Mouse (Mus musculus): ENCODE results near the gene Sh3glb1.

Gene Sh3glb1

GRCm38 (mm10) chr3:144715901-144716300 lies 4.2 kb downstream of the Sh3glb1 start:
- no peak for DNase-seq (ENCODE audit: low read depth in 2 of 2, low spot score in 2 of 2)

DNA sequence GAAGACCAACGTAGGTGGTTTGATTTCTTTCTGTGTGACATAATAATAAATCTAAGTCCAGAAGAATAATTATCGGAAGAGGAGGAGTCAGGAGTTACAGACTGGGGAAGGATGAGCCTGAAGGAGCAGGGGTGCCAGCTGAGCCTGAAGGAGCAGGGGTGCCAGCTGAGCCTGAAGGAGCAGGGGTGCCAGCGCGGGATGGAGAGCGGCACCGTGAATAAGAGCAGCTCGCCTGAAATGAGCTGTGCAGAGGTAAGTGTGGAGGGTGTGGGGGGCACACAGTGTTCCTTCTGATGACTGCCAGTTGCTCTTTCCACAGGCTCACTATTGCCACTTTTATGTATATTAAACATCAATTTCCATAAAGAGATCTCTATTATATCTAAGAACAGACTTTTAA lies 5.1 kb downstream of the Sh3glb1 start:
- no peak for DNase-seq (ENCODE audit: low read depth in 2 of 2, low spot score in 2 of 2)

DNA sequence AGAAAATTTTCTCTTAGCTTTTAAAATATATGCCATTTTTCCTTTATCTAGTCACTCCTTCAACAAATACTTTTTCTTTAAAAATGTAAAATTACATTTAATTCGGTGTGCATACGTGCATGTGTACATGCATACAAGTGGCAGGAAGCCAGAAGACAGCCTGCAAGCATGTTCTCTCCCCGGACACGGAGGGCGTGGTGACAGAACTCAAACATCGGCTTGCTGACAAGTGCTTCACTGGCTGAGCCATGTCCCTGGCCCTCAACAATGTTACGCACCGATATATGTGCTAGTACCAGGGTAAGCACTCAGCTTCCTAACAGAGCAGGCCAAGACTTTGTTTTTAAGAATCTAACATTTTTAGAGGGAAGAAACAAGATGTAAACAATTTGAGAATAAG lies 5.5 kb downstream of the Sh3glb1 start:
- DNase-seq (ENCODE audit: low read depth in 2 of 2, low spot score in 2 of 2): no peak

DNA sequence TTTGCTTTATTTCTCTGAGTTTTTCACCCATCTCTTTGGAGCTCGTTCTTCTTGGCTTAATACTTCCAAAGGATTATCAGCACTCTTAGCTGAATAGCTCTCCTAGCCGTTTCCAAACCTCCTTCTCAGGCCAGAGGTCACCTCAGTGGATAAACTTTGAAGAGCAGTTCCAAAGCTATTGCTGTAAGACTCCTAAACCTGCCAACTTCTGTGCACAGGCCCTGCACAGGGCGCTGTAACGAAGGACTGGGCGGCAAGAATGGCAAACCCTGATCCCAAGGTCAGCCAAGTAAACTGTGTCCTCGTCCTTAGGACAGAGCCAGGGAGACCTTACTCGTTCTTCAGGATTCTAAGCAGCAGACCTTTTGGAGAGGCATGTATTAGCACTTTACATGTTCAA lies 6.0 kb downstream of the Sh3glb1 start:
- DNase-seq (ENCODE audit: low read depth in 2 of 2, low spot score in 2 of 2): no peak

DNA sequence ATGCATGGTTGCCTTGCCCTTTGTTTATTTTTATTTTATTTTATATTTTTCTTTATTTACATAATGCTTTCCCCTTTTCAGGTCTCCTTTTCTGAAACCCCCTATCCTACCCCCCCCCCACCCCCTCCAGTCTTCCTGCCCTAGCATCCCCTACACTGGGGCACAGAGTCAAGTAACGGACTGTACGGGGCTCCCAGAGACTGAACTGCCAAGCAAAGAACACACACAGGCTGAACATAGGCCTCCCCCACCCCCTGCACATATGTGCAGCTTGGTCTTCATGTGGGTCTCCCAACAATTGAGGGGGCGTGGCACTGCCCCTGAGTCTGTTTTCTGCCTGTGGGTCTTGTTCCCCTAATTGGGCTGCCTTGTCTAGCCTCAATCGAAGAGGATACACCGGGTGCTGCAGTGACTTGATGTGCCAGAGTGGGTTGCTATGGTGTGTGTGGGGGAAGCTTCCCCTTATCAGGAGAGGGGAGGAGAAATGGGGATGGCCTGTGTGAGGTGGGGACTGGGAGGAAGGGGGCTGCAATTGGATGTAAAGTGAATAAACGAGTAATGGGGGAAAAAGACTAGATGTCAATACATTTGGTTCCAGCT lies 8.4 kb downstream of the Sh3glb1 start:
- DNase-seq (ENCODE audit: low read depth in 2 of 2, low spot score in 2 of 2): no peak

- DNase-seq (ENCODE audit: low read depth in 2 of 2, low spot score in 2 of 2): no peak
Observed at GRCm38 (mm10) chr3:144708612-144709011, 11.5 kb downstream of the Sh3glb1 start.

DNA sequence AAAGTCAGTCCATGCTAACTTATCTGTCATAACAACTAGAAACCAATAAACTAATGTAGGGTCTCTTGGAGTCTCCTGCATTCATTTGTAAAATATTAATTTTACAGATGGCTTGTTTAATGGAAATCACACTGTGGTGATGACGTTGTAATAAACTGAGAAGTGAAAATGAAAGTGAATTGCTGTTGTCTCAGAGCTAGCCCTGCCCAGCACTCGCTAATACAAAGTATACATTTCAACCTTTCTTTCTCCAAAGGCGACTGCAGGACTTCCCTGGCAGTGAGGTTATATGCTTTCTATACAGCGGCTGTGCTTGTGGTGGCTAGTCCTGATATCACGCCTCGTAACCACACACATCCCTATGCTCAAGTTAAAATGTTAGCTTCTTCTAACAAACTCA lies 16.2 kb downstream of the Sh3glb1 start:
- no peak for DNase-seq (ENCODE audit: low read depth in 2 of 2, low spot score in 2 of 2)

DNA sequence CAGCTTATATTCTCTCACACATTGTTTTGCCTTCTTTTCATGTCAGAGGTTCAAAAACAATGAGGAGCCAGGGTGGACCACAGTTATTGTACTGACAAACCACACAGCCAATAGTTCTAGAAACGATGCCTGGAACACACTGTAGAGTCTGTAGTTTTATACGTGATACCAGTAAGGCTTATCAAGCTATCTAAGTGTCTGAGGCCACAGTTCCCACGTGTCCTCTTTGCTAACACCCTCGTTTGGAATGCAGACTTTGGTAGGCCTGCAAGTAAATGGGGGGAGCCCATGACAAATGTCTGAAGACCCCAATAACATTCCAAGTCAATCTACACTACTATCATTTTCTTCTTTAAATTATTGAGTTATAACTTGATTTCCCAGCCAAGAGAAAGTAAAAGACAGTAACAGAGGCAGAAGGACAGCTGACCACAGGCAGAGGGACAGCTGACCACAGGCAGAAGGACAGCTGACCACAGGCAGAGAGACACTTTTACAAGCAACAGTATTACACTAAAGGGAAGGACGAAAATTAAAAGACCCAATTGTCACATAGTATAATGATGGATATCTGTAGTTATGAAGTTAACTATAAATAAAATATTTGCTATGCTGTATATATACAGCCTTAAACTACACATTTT lies 21.2 kb downstream of the Sh3glb1 start:
- DNase-seq (ENCODE audit: low read depth in 2 of 2, low spot score in 2 of 2): no peak

- no peak for DNase-seq (ENCODE audit: low read depth in 2 of 2, low spot score in 2 of 2)
Observed at GRCm38 (mm10) chr3:144697942-144698341, 22.2 kb downstream of the Sh3glb1 start.

DNA sequence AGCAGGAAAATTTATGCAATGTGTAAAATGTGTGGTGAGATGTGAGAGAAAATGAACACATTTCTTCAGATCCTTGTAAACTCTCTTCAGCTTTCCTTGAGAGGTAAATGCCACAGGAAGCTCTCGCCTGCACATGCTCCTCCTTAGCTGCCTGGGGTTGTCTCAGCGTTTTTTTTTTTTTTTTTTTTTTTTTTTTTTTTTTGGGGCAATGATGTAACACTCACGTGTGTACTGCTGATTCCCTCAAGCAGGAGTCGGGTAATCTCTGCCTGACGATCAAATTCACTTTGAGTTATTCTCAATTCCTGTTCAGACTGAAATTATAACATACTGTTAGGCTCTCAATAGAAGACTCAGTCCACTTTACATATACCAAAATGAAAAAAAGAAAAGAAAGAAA lies 23.0 kb downstream of the Sh3glb1 start:
- DNase-seq (ENCODE audit: low read depth in 2 of 2, low spot score in 2 of 2): no peak

GRCm38 (mm10) chr3:144694941-144695340 lies 25.2 kb downstream of the Sh3glb1 start:
- no peak for DNase-seq (ENCODE audit: low read depth in 2 of 2, low spot score in 2 of 2)

DNA sequence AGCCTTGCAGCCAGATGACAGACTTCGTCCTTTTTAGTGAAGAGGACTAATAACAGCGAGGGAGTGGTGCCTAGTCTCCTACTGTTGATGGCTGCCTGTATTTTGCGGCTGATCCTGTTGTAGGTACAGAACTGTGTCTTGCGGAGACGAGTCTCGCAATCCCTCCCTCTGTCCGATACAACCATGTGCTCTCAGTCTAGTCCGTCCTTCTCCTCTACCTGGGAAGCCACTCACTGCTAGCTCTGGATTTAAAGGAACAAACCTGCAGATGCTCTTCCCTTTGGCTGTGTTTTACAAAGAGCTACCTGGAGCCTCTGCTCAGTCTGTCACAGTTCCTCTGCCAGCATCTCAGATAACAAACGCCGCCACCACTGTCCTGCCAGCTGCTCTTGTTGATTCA lies 26.1 kb downstream of the Sh3glb1 start:
- no peak for DNase-seq (ENCODE audit: low read depth in 2 of 2, low spot score in 2 of 2)

GRCm38 (mm10) chr3:144692052-144692451 lies 28.1 kb downstream of the Sh3glb1 start:
- no peak for DNase-seq (ENCODE audit: low read depth in 2 of 2, low spot score in 2 of 2)

GRCm38 (mm10) chr3:144689236-144689635 lies 30.9 kb downstream of the Sh3glb1 start:
- no peak for DNase-seq (ENCODE audit: low read depth in 2 of 2, low spot score in 2 of 2)

GRCm38 (mm10) chr3:144688284-144688683 lies 31.9 kb downstream of the Sh3glb1 start:
- DNase-seq (ENCODE audit: low read depth in 2 of 2, low spot score in 2 of 2): no peak

GRCm38 (mm10) chr3:144687618-144688017 lies 32.5 kb downstream of the Sh3glb1 start:
- no peak for DNase-seq (ENCODE audit: low read depth in 2 of 2, low spot score in 2 of 2)

GRCm38 (mm10) chr3:144686146-144686545 lies 34.0 kb downstream of the Sh3glb1 start:
- no peak for DNase-seq (ENCODE audit: low read depth in 2 of 2, low spot score in 2 of 2)

DNA sequence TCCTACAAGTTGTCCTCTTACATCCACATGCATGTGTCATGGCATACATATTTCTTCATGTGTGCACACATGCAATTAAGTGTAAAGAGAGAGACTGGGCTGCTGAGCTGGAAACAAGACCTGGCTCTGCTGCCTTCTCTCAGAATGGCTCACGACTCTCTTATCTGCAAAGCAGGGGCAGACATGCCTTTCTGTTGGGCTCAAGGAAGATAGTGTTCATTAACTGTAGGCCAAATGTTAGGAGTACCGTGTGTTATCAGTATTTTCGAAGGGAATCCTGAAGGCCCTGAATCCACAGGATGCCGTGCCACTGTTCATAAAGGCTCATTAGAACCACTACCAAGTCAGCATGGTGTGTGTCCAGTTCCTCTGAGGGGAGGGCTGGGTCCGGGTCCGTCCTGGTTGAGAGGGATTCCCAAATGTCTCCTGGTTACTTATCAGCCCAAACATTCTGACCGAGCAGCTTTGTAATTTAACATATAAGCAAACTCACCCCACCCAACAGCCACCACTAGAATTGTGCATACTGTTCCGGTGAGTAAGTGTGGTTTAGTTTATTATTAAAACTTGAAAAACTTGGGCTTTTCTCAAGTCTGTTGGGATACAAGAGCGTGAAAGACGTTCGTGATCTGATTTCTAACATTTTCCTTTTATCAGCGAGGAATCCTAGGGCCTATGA lies 36.9 kb downstream of the Sh3glb1 start:
- no peak for DNase-seq (ENCODE audit: low read depth in 2 of 2, low spot score in 2 of 2)

DNA sequence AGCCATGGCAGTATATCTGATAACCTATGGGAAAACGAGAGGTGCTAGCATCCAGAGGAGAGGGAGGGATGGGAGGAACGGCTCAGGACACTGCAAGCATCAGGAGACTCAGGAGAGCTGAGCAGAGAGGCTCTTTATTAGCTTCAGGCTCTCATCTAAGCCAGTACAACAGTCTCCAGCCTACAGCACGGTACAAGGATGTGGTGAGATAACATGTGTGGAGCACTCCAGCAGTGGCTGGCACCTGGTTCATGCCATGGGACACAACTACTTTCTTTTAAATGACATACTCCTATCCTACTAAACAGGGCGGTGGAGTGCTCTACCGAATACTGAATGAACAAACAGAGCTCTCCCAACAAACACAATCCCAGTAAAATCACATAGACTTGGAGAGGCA lies 38.6 kb downstream of the Sh3glb1 start:
- no peak for DNase-seq (ENCODE audit: low read depth in 2 of 2, low spot score in 2 of 2)

GRCm38 (mm10) chr3:144679701-144680159 lies 40.4 kb downstream of the Sh3glb1 start:
- DNase-seq (ENCODE audit: low read depth in 2 of 2, low spot score in 2 of 2): no peak

DNA sequence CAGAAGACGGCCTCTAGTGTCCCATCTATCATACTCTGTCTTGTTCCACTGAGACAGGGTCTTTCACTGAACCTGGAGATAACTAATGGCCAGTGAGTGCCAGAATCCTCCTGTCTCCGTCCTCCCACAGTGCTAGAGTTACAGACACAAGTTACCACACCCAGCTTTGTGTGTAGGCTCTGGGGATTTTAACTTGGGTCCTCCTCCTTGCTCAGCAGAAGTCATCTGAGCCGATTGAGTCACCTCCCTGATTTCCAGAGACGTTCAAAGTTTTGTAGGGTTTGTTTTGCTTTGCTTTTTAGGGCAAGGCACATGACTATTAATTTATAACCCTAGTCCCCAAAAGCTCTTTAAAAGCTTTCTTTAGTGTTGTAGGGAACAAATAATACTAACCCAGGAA lies 41.0 kb downstream of the Sh3glb1 start:
- no peak for DNase-seq (ENCODE audit: low read depth in 2 of 2, low spot score in 2 of 2)

DNA sequence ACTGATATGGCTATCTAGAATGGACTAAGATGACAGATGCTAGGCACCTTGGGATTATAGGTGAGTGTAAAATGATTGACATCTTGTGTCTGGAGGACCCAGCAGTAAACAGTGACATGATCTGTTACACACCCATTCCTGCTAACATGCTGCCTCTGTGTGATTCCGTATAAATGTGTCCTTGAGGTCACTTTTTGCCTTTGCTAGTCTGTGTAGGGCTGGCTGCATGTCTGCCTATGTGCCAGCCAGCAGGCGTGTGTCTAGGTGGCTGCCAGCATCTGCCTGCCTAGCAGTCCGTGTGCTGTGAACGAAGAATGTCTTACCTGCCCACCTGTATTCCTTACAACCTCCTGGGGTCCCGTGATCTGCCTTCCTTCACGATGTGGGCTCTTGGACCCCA lies 42.4 kb downstream of the Sh3glb1 start:
- DNase-seq (ENCODE audit: low read depth in 2 of 2, low spot score in 2 of 2): no peak

DNA sequence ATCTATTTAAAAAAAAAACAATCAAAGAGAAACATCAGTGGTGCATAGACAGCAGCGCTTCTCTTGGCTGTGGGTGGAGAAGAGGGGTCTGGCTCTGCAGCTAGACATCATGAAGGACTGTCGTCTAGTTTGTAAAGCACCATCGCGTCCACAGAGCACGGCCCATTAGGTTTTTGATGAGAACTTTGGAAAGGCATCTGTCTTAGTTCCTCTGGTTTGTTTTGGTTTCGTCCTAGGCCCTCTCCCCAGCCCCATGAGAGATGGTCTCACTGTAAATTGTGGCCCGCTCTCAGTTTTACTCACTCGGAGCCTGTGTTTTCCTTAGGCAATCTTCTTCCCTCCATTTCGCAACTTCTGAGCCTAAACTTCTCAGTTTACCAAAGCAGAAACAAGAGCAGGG lies 43.9 kb downstream of the Sh3glb1 start:
- no peak for DNase-seq (ENCODE audit: low read depth in 2 of 2, low spot score in 2 of 2)
